ENCODE assay signal across 8 mouse cellular contexts in genomic region chr1:162476531-162477080, GRCm38 (mm10). TPM values are rescaled to one million over a fixed set of nuclear protein-coding genes. Genes with fewer than 3 reads are reported as not detected.
DNase-seq lines count a peak whose midpoint lies in the region; ATAC-seq and TF ChIP-seq lines count a peak whose summit lies in the region.

No protein-coding gene starts in this region.

- no peak overlapping the region for H3K9ac ChIP-seq in intestine, embryonic 14.5 days (ENCODE audit: low read length)
- H3K9ac ChIP-seq in neural tube, embryonic 14.5 days (replicated peaks; ENCODE audit: low read depth, low read length): peak overlapping the region; percentile 81

- ATAC-seq in intestine, embryonic 14.5 days (replicated peaks; ENCODE audit: low FRiP score, low TSS enrichment, low read depth): no peak
- peak; percentile 22 for ATAC-seq in neural tube, embryonic 14.5 days (ENCODE audit: low read depth)

- peaks cover 11% of the 10 kb centered on the region for H3K4me1 ChIP-seq in embryonic facial prominence, embryonic 10.5 days
- no peaks in the 10 kb centered on the region for H3K4me1 ChIP-seq in intestine, embryonic 14.5 days (replicated peaks; ENCODE audit: control insufficient read depth, insufficient read depth, low read length)
- H3K4me1 ChIP-seq in neural tube, embryonic 14.5 days (ENCODE audit: control insufficient read depth, insufficient read depth, low read length): 0 out of 2 replicates have a peak, but pooled peaks cover 8% of the 10 kb centered on the region

- H3K27ac ChIP-seq in left cerebral cortex, adult 2 months: no peak overlapping the region; the same call in 1 of the 2 replicates
- no peak overlapping the region for H3K27ac ChIP-seq in embryonic facial prominence, embryonic 10.5 days (replicated peaks)
- H3K27ac ChIP-seq in intestine, embryonic 14.5 days (ENCODE audit: low read depth): no peak overlapping the region
- H3K27ac ChIP-seq in neural tube, embryonic 14.5 days (ENCODE audit: low read depth, low read length): no peak overlapping the region

- peak overlapping the region; percentile 71 for H3K4me3 ChIP-seq in left cerebral cortex, adult 2 months
- H3K4me3 ChIP-seq in embryonic facial prominence, embryonic 10.5 days: peak overlapping the region; percentile 77
- peak overlapping the region; percentile 62 for H3K4me3 ChIP-seq in intestine, embryonic 14.5 days (ENCODE audit: low read depth, low read length)
- peak overlapping the region; percentile 74 for H3K4me3 ChIP-seq in neural tube, embryonic 14.5 days (ENCODE audit: low read depth, low read length)

- peaks cover 44% of the 10 kb centered on the region for H3K27me3 ChIP-seq in embryonic facial prominence, embryonic 10.5 days (replicated peaks; ENCODE audit: low read depth, poor library complexity, severe bottlenecking)
- peaks cover 25% of the 10 kb centered on the region for H3K27me3 ChIP-seq in intestine, embryonic 14.5 days (replicated peaks; ENCODE audit: control insufficient read depth, insufficient read depth, low read length)
- H3K27me3 ChIP-seq in neural tube, embryonic 14.5 days (ENCODE audit: control insufficient read depth, insufficient read depth, low read length): no peaks in the 10 kb centered on the region

- intact Hi-C loops in left cerebral cortex, adult 2 months (cut with DNase I): loop anchor here (1.0 to 5.0 kb wide), 4 partner anchors 56 to 117 kb away; no protein-coding TSS in a partner anchor
- intact Hi-C loops in left cerebral cortex, postnatal 36 days (cut with DNase I): loop anchor here (5.0 to 10.0 kb wide), 2 partner anchors 51 to 122 kb away; no protein-coding TSS in a partner anchor

- DNase-seq in left cerebral cortex, adult 2 months (ENCODE audit: extremely low spot score in 1 of 2, low spot score in 2 of 2): no peak
- DNase-seq in left cerebral cortex, postnatal 36 days (ENCODE audit: low spot score in 2 of 2): no peak
- peak; percentile 12 for DNase-seq in embryonic facial prominence, embryonic 10.5 days (ENCODE audit: low spot score)
- DNase-seq in intestine, embryonic 14.5 days (ENCODE audit: low spot score): no peak
- DNase-seq in thymus, postnatal 25 days: no peak
- no peak for DNase-seq in ovary, postnatal 14 days (ENCODE audit: low spot score)
- no peak for DNase-seq in urinary bladder, postnatal 36 days (ENCODE audit: low spot score in 2 of 2)

- TF ChIP-seq CTCF in left cerebral cortex, adult 2 months (IDR thresholded peaks at IDR 0.05): no peak

- WGBS in embryonic facial prominence, embryonic 10.5 days: under 1% methylated on average over 19 of the region's 19 CpGs
- WGBS in intestine, embryonic 14.5 days: 3% methylated on average over 19 of the region's 19 CpGs
- 2% methylated on average over 19 of the region's 19 CpGs for WGBS in neural tube, embryonic 14.5 days

- H3K9me3 ChIP-seq in embryonic facial prominence, embryonic 10.5 days: no peaks in the 10 kb centered on the region
- no peaks in the 10 kb centered on the region for H3K9me3 ChIP-seq in intestine, embryonic 14.5 days (ENCODE audit: control insufficient read depth, low read length)
- no peaks in the 10 kb centered on the region for H3K9me3 ChIP-seq in neural tube, embryonic 14.5 days (ENCODE audit: control insufficient read depth, low read length)

- H3K36me3 ChIP-seq in embryonic facial prominence, embryonic 10.5 days (replicated peaks): no peaks in the 10 kb centered on the region
- H3K36me3 ChIP-seq in intestine, embryonic 14.5 days (ENCODE audit: control insufficient read depth, insufficient read depth, low read length): no peaks in the 10 kb centered on the region
- no peaks in the 10 kb centered on the region for H3K36me3 ChIP-seq in neural tube, embryonic 14.5 days (ENCODE audit: control insufficient read depth, insufficient read depth, low read length)

- H3K4me2 ChIP-seq in intestine, embryonic 14.5 days (ENCODE audit: low read length): peak overlapping the region; percentile 98
- H3K4me2 ChIP-seq in neural tube, embryonic 14.5 days (ENCODE audit: low read depth, low read length): peak overlapping the region; percentile 72

RNA-seq across cellular contexts. Expression of gene Dnm3, which starts 1.2 kb away (rescaled TPM):
- total RNA-seq in left cerebral cortex, adult 2 months (2021): 100 to 1,000 TPM; 102 to 103 TPM
- 100 to 1,000 TPM in 1 of 2 experiments, 10 to 100 TPM in 1; 89.8 to 106 TPM for total RNA-seq in left cerebral cortex, postnatal 36 days (2021)
- 4.3 and 8.0 TPM in 2 replicates for polyA plus RNA-seq in embryonic facial prominence, embryonic 10.5 days (2016; fragmentation: Nextera tagmentation; extraction: Ambion mirVana)
- polyA plus RNA-seq in intestine, embryonic 14.5 days (2014; fragmentation: Nextera tagmentation; extraction: Ambion mirVana): 6.9 and 7.9 TPM in 2 replicates
- polyA plus RNA-seq in neural tube, embryonic 14.5 days (2014; fragmentation: Nextera tagmentation; extraction: Ambion mirVana): 74.9 and 94.2 TPM in 2 replicates
